Comparison of ENCODE assay signal across 30 mouse cellular contexts in genomic region chr5:52366661-52367060, GRCm38 (mm10). TPM values are rescaled to one million over a fixed set of nuclear protein-coding genes. Genes with fewer than 3 reads are reported as not detected.
DNase-seq lines count a peak whose midpoint lies in the region; ATAC-seq and TF ChIP-seq lines count a peak whose summit lies in the region.
"Had no signal": no experiment of that assay in that cellular context is flagged by ENCODE, and none has a peak within 500 bp of the region (broad histone marks: within the 10 kb centered on the region; RNA-seq: fewer than 3 reads in every experiment).

No protein-coding gene starts in this region.

- 0 out of 2 replicates have a peak, but pooled peaks have one; percentile 11 for ATAC-seq in common myeloid progenitor, adult 5-6 weeks (replicated peaks; ENCODE audit: low read depth, poor library complexity, severe bottlenecking)
- 0 out of 2 replicates have a peak, but pooled peaks have one; percentile 17 for ATAC-seq in granulocyte monocyte progenitor cell, adult 5-6 weeks (replicated peaks; ENCODE audit: poor library complexity, severe bottlenecking)
- ATAC-seq: activated CD4-positive, CD25-positive, alpha-beta regulatory T cell, adult 4 months; CD4-positive, CD25-positive, alpha-beta regulatory T cell, adult 4 months; forebrain, embryonic 15.5 days; hindbrain, postnatal 0 days; inflammation-experienced regulatory T-cells, adult 6 months; intestine, embryonic 16.5 days had no signal

- DNase-seq in 3T3-L1 (ENCODE audit: low read depth, low spot score) = peak; percentile 59
- no peak for DNase-seq in layer of hippocampus, adult 11-12 months (ENCODE audit: low spot score)
- DNase-seq in gastrocnemius, adult 8-10 months (ENCODE audit: low spot score in 2 of 2) = no peak
- DNase-seq in left cerebral cortex, adult 2 months (ENCODE audit: extremely low spot score in 1 of 2, low spot score in 2 of 2) = no peak
- DNase-seq: adrenal gland, postnatal 25 days; B cell, adult 2 months; cerebellum, adult 11-12 months; cerebellum, adult 8-10 months; cerebellum, postnatal 10 days; cerebellum, postnatal 36 days; gastrocnemius, postnatal 14 days; heart, adult 18-20 months; heart, postnatal 10 days; heart, postnatal 36 days had no signal

- intact Hi-C loops in left cerebral cortex, adult 2 months (cut with DNase I) = no loop called here

- TF ChIP-seq CTCF in left cerebral cortex, adult 2 months (IDR thresholded peaks at IDR 0.05) = no peak

- no peak overlapping the region for H3K4me3 ChIP-seq in left cerebral cortex, adult 2 months
- H3K4me3 ChIP-seq: embryonic facial prominence, embryonic 12.5 days; embryonic facial prominence, embryonic 15.5 days; forebrain, embryonic 12.5 days; forebrain, embryonic 15.5 days; heart, embryonic 12.5 days; heart, embryonic 15.5 days; hindbrain, embryonic 10.5 days had no signal

- no peak overlapping the region for H3K27ac ChIP-seq in left cerebral cortex, adult 2 months
- H3K27ac ChIP-seq: embryonic facial prominence, embryonic 12.5 days; embryonic facial prominence, embryonic 15.5 days; forebrain, embryonic 12.5 days; forebrain, embryonic 15.5 days; heart, embryonic 15.5 days; hindbrain, embryonic 10.5 days; hindbrain, embryonic 14.5 days; hindbrain, postnatal 0 days had no signal

RNA-seq across cellular contexts. Expression of gene Sod3, which starts 3.1 kb away (rescaled TPM):
- not detected in 2 replicates for total RNA-seq in common myeloid progenitor, adult 5-6 weeks (2017)
- total RNA-seq in granulocyte monocyte progenitor cell, adult 5-6 weeks (2014; fragmentation: Nextera tagmentation) = not detected in 2 replicates
- not detected in 2 replicates for total RNA-seq in granulocyte monocyte progenitor cell, adult 5-6 weeks (2017)
- total RNA-seq in gastrocnemius, adult 8-10 months (2022) = 1 to 10 TPM; 2.4 to 7.7 (median 4.5) TPM
- 1 to 10 TPM; 6.8 to 7.3 TPM for total RNA-seq in left cerebral cortex, adult 2 months (2021)
- total RNA-seq: MEL had no signal
